Mouse (Mus musculus): Measurements from ENCODE around the gene Apoc1.

Gene Apoc1

DNA sequence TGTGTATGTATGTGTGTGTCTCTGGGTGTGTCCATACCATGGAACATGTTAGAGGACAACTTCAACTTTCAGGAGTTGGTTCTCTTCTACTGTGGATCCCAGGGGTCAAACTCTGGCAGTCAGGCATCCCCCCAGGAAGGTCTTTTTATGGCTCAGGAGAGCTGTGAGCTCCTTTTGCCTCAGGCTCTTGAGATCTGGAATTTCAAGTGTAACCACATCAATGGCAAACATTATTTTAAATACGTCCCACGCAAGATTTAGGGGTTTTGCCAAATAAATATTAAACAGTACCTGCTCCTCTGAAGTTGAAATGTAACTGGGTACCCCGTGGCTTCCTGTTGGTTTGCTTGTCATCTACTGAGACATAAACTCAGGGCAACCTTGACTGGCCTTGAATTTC is 9.5 kb downstream of the Apoc1 start:
- no peak for DNase-seq

DNA sequence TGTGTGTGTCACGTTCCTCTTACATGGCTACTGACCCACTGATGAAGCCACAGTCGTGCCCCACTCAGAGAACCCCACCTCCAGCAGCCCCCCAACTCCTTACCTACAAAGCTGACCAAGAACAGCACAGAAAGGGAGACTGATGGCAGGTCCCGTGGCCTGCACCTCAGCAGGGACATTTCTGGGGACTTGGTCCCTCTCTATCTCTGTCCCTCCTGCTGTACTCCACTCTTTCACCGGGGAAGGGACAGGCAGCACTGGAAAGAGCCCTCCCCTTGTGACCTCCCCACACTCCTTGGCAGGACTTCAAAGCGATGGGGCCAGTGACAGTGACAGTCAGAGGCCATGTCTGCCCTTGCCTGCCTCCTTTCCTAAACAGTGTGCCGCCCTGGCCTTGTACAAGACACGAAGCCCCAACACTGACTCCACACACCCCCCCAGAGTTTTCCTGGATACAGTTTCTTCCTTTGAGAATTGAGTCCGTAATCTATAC is 11.2 kb downstream of the Apoc1 start, which contains the start of the genes Gm44805 and Apoc4:
TSS of gene Gm44805 (minus strand) at position 222 of the 493 bp plus-strand sequence.
TSS of gene Apoc4 (minus strand) at position 278 of the 493 bp plus-strand sequence.
- no peak for DNase-seq

DNA sequence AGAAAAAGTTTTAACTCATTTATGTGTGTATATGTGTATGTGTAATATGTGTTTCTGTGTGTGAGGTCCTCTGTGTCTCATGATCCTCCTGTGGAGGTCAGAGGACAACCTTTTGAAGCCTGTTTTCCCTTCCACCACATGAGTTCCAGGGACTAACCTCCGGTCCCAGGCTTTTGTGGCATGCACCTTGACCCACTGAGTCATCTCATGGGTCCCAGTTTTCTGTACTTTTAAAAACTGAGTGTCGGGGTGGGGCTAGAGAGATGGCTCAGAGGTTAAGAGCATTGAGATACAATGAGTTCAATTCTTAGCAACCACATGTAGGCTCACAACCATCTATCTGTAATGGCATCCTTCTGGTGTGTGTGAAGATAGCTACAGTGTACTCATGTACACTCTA is 11.8 kb downstream of the Apoc1 start:
- no peak for DNase-seq

DNA sequence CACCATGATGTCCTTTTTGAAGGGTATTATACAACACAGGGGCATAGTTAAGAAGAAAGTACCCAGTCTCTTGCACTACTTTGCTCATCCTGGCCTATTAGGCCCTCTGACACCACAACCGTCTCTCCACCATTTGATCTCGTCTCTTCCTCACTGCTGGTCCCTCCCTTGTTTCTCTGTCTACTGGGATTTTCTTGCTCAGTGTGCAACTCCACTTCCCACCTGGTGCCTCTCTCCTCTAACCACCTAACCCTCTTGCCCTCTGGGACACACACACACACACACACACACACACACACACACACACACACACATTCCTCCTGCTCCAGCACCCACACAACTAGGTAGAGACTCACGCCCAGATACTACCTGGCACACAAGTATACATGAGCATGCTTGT is 13.6 kb downstream of the Apoc1 start:
- no peak for DNase-seq

DNA sequence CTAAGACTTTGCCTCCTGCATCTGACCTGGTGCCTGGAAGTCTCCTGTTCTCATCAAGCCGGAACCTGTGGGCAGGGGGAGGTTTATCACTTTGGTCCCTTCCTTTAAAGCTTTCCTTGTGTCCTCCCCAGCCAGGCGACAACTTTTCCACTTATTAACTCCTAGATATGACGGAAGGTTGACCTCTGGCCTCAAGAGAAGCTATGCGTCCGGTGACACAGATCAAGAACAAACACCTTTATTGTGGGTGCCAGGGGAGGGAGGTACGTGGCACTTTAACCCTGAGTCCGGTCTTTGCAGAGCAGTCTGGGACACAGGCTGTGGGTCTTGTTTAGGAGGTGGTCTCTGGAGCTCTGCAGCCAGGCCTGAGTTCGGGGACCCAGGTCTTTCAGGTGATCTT is 14.6 kb downstream of the Apoc1 start, which contains the start of gene Apoc2:
TSS of gene Apoc2 (minus strand) at position 70 of the 400 bp plus-strand sequence.
- DNase-seq, result no peak

DNA sequence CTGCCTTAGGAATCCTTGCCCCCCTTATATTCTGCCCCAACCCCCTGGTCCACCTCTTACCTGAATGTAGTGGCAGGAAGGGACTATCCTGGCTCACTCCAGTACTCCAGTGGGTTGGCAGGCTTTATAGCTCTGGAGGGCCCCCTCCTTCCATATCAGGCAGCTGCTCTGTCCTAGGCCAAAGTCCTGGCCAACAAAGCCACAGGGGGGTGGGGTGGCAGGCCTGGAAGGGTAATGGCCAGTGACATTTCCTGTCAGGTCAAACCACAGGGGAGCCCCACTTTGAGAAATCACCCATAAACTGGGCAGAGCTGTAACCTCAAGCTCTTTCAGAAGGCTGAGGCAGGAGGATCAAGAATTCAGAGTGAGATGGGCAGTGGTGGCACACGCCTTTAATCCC is 15.8 kb downstream of the Apoc1 start:
- DNase-seq, result no peak

DNA sequence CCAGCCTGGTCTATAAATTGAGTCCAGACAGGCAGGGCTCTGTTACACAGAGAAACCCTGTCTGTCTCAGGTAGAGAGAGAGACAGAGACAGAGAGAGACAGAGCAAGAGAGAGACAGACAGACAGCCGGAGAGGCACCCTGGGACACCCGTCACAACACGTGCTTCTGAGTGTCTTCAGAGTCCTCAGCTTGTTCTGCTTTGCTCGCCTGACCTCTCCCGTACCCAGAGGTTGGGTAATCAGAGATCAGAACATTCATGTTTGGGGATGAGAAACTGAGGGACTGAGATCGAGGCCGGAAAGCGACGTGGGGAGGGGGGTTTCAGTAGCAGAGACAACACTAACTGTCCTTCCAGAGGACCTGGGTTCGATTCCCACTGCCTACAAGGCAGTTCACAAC is 16.6 kb downstream of the Apoc1 start:
- DNase-seq, result no peak

DNA sequence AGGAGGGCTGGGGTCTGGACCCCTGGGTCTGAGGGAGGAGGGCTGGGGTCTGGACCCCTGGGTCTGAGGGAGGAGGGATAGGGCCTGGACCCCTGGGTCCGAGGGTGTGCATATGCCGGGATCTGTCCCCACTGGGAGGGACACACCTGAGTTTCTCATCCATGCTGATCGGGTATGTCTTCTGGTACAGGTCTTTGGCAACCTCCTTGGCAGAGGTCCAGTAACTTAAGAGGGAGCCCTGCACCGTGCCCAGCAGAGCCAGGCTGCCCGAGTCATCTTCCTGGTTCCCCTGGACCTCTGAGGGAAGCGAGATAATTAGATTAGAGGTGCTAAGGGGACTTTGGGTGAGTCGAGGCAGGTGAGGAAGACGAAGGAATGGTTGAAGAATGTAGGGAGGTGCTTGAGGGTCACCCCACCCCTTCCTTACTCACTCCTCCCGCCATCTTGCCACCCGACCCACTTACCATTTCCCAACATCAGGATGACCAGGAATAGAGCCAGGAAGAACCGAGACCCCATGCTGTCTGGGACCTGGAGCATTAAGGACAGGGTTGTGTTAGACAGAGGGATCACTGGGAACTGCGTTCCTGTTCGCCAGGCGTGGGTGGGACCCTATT is 19.3 kb downstream of the Apoc1 start:
- no peak for DNase-seq

DNA sequence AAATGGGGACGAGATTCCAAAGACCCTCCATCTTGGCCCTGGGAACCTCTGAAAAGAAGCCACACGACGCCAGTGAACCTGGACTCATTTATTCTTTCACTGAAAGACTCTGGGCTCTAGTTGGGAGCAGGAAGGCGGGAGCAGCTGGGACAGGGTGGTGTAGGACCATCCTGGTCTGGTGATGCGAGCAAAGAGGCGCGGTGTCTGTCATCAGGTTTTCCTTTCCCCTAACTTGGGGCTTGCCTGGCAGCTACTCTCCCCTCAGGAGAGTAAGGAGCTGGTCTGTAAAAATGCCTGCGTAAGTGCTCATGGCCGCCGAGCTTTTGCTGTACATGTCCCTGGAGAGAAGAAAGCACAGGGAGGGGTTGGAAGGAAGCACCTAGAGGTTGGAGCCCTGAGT is 20.9 kb downstream of the Apoc1 start:
- DNase-seq, result no peak

DNA sequence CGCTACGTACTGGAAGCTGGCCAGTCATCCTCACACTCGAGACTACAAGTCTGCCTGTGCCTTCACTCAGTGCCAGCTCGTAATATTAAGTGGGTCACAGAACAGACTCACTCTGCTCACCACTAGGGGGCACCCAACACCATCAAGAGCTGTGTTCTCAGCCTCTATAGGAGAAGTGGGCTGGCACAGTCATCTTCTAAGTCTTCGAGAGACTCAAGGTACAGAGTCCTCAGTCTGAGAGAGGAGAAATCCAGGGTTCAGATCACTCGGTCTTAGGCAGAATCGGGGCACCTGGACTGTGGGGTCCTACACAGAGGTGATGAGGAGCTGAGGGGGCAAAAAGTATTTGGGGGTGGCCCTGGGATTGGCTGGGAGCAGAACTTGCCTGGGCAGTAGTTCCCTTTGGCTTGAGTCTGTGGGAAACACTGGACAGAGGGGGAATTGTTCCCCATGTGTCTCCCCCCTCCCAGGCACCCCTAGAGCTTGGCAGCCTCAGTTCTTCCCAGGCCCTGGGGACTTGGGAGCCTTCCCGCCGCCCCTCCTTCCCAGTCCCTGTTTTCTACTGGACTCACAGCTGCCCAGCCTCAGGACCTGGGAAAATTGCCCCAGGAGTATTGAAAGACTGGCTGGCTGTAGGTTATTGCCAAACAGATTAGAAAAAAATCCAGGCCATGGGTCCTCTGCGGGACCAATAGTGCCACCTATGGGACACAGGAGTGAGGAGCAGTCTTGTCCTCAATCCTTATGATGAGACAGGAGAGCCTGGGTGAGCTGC is 23.3 kb downstream of the Apoc1 start:
- DNase-seq, result peak; percentile 96

DNA sequence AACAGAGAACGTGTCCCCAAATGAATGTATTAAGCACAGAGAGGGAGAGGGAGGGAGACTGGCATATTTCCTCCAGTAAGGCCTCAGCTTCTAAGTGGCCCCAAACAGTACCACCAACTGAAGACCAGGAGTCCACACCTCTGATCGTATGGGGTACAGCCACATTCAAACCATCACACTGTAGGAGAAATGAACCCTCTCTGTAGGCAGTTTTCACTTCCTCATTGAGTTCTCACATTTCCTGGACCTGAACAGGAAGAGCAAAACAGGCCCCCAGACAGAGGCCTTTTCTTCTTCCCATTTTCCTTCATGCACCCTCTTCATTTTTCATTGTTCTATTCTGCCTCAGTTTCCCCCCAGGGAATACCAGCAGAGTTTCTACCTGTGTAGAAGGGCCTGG is 25.0 kb downstream of the Apoc1 start:
- DNase-seq, result no peak

DNA sequence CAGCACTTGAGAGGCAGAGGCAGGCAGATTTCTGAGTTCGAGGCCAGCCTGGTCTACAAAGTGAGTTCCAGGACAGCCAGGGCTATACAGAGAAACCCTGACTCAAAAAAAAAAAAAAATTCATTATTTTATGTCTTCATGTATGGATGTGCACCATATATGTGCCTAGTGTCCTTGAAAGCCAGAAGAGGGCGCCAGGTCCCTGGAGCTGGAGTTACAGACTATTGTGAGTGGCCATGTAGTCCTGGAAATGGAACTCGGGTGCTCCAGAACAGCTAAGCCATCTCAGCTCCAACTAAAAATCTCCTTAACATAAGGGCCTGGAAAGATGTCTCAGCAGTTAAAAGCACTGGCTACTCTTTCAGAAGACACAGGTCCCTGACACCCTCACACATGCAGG is 25.7 kb downstream of the Apoc1 start:
- DNase-seq, result peak; percentile 36

DNA sequence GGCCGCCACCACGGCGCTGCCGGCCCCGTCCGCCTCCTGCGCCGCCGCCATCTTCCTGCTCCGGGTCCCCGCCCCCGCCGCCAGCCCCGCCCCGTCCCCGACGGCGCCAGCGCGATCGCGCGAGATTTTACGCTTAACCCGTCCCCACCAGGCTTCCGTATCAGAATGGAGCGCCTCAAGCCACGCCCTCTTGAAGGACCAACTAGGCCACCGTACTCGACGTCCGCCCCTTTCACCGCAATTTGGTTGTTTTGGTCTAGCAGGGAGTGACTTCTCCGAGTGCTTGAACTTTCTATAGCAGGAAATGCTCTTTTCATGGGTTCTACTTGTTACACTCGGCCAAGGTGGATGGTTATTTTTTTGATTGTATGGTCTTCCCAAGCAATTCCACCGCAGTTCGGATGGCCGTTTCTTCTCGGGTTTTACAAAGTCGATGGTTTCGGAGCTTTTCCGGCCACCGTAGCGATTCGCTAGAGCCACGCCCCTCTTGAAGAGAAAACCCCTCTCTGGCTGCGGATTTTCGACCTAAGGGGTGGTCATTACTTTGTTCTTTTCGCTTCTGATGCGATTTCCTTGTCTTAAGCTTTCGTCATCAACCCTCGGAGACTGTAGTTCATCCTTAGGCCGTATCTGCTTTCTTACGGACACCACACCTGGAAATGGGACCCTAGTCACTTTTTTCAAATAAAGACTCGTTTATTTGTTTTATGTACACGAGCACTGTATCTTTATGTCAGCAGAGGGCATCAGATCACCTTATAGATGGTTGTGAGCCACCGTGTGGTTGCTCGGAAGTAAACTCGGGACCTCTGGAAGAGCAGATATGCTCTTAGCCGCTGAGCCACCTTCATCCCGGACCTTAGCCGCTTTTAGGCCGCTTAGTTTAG is 27.3 kb downstream of the Apoc1 start, which contains the start of gene Clptm1:
TSS of gene Clptm1 (minus strand) at position 79 of the 887 bp plus-strand sequence.
- DNase-seq, result peak; percentile 99

DNA sequence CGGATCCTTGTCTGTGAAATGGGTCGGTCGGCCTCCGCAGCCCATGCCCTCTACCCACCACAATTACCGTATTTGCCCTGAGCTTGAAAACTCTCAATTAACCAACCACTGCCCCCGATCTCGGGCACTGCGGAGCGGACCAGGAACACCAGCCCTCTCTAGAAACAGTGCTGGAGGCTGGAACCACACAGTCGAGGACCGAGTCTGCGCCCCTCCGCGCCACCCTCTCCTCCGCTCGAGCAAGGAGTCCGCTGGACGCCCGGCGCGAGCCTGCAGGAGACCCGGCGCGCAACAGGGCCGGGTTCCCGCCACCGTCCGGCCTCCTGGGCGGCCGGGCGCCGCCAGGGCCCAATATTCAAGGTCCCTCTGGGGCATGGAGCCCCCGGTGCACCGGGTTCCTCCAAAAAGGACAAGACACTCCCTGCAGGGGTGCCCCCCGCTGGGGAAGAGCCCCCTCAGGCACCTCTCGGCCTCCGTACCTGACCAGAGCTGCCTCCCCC is 28.0 kb downstream of the Apoc1 start:
- no peak for DNase-seq

DNA sequence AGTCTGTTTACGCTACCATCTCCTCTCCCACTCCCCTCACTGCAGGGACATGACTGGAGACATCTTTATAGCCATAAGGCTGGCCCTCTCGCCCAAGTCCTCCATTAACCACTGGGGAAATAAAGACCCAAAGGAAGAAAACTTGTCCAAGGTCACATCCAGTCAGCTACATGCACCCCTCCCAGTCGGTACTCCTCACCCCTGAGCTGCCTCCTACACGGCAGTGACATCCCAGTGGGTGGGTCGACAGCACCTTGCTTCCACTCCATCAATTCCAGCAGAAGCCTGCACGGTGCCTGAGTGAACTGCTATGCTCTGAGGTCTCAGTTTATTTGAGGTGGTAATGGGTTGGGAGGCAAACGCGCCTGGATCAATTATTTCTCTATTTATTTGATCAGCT is 28.5 kb downstream of the Apoc1 start:
- DNase-seq, result no peak

DNA sequence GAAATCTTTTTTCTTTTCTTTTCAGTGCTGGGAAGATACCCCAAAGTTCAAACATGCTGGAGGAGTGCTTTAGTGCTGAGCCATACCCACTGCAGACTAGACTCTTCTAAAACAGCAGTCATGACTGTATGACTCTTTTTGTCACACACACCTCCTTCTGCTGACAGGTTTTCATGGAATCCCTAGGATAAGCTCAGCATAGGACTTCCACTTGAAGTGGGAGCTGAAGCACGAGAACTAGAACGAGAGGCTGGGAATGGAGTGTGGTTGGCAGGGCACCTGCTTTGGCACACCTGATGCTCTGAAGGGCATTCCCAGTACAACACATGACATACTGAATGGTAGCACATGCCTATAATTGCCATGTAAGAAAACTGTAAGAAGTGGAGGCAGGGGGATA is 39.8 kb downstream of the Apoc1 start:
- no peak for DNase-seq

DNA sequence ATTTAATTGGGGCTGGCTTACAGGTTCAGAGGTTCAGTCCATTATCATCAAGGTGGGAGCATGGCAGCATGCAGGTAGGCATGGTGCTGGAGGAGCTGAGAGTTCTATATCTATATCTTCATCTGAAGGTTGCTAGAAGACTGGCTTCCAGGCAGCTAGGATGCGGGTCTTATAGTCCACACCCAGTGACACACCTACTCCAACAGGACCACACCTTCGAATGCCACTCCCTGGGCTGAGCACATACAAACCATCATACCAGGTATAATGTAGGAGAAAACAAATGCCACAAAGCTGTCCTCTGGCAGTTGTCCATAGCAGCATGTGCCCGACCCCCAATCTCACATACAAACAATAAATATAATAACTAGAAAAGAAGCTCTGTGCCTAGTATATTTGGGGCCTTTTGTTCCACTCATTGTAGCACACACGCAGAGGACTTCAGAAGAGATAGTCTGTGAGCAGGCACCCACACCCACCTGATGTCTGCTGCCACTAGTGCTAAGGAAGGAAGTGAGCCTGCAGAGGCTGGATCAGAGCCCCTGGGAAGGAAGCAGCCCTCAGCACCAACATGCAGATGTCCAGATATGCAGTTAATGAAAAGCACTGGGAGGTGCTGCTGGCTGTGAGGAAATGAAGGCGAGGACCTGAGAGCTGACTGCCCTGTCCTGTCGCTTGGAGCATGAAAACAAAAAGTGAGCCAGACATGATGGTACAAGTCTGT is 41.2 kb downstream of the Apoc1 start:
- no peak for DNase-seq

DNA sequence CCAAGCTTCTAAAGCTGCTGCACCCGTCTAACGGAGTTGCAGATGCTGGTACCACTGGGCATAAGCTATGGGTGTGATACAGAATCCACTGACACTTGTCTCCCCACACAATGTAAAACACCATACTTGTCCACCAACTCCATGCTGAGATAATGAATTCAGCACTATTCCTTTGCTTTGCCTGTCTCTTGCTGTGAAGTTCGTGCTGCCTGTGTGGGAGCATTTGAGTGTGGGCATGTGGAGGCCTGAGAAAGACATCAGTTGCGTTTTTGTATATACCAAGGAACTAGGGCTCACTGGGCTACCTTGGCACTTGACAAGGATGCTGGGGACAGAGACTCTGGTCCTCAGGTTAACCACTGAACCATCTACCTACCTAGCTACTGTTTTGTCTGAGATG is 51.2 kb downstream of the Apoc1 start:
- DNase-seq, result no peak

Data from retina, postnatal 1 day (tissue).